Mouse (Mus musculus) natural killer cell, adult 2 months (primary cell): ENCODE measurements around the gene Fance.
"Not testable (repeated sequence)": the region's sequence is repeated elsewhere in the genome, so short reads cannot be mapped to it uniquely, and the experiment has no call there.

Source experiments
- DNase-seq, 2 experiments: peaks; one replicate each; pipeline ENCODE4 v3.0.0; 2022; ENCODE audit warnings: low spot score in 2 of 2

Gene Fance

DNA sequence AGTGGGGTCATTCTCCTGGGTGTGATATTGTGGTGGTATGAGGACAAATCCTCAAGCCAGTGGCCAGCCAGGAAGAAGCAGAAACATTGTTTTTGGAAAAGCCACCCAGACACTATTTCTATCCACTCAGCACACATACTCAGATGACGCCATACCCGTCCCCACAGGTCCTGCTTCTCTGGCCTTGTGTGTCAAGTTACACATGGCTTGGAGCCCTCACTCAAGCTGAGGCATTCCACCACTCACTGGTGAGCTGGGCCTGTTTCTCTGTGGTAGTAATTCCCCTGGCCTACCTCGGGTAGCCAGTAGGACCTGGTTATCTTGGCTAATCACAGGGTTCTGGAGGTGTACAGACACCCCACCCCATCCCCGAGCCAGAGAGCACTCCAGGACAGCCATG, 19.6 kb upstream of the Fance start:
- DNase-seq, result no peak

DNA sequence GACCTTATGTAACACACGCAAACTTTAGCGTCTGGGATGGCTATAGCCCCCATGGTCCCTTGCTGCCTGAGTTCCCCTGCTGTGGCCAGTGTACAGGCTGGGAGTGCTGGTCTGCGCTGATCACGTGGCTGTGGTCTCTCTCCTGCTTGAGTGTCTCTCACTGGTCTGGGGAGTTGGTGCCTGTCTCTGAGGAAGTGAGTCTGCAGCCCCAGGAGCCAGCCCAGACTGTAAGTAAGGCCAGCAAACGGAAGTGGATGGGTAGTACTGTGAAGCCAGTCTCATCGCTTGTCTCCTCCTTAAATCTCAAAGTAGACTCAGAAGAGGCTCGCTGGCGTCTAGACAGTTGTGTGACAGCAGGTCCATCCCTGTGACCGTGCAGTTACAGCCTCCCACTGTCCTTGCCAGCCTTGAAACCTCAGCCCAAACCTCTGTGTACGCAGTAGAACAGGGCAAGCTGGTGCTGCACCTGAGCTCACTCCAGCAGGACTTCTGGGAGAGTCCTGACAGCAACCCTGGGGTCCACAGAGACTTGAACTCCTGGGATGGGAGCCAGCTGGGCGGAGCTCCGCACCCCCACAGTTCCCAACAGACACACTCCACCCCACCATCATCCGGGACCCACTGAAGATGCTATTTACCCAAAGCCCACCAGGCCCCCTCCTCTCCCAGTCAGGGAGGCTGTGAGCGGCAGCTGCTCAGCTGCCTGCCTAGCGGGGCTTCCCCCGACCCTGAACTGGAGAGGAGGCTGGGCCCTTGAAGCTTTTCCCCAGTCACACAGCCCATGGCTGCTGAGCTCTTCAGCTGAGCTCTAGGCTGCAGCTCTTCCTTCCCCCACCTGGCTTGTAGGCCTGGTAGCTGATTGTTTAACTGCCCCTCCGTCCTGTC, 18.6 kb upstream of the Fance start:
- peak; percentile 49 to 56 for DNase-seq

DNA sequence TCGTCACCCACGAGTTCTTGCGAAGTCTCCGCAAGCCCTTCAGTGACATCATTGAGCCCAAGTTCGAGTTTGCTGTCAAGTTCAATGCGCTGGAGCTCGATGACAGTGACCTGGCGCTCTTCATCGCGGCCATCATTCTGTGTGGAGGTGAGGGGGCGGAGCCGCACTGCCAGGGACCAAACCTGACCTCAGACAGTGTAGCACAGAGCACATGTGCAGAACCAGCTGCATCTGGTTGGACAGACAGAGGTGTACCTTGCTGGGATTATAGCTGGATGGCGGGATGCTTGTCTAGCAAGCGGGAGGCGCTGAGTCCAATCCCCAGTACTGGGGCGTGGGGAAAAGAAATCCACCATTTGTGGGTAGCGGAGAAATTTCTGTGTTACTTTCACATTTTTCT, 14.4 kb upstream of the Fance start:
- DNase-seq, result no peak

DNA sequence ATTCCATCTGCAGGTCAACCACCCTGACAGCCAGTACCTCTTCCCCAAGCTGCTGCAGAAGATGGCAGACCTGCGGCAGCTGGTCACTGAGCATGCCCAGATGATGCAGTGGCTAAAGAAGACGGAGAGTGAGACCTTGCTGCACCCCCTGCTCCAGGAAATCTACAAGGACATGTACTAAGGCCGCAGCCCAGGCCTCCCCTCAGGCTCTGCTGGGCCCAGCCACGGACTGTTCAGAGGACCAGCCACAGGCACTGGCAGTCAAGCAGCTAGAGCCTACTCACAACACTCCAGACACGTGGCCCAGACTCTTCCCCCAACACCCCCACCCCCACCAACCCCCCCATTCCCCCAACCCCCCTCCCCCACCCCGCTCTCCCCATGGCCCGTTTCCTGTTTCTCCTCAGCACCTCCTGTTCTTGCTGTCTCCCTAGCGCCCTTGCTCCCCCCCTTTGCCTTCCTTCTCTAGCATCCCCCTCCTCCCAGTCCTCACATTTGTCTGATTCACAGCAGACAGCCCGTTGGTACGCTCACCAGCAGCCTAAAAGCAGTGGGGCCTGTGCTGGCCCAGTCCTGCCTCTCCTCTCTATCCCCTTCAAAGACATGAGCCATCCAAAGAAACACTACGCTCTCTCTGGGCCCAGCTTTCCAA, 13.5 kb upstream of the Fance start:
- DNase-seq, result no peak

DNA sequence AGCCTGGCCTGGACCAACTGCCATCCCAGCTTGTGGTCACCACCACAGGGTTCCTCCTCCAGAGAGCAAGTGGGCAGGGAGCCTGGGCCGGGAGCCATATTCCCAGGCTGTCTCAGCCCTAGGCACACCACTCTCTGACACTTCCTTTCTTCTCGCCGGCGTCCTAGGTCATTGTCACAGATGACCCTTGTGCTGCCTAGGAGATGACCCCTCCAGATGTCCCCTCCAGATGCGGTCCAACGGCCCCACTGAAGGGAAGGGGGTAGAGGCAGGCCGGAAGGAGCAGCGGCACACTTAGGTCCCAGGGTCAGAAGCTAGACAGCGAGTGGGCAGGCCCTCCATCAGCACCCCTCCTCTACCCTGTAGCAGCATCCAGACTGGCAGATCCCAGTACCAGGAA, 13.0 kb upstream of the Fance start:
- no peak for DNase-seq

DNA sequence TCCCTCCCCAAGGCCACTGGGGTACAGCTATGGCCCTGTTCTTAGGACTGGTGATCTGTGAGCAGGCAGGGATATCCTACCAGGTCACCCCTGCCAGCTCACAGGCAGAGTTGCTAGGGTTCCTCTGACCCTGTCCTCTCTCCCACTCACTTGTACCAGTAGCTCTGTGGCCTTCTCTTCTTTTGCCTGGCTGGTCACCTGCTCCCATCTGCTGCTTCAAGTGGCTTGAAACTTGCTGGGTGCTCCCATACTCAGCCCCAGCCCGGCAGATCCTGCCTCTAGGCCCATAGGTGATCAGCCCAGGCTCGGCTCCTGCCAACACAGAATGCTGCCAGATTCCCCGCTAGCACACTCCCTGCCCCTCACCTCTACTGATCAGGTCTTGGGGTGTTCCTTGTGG, 12.5 kb upstream of the Fance start:
- DNase-seq, result no peak

DNA sequence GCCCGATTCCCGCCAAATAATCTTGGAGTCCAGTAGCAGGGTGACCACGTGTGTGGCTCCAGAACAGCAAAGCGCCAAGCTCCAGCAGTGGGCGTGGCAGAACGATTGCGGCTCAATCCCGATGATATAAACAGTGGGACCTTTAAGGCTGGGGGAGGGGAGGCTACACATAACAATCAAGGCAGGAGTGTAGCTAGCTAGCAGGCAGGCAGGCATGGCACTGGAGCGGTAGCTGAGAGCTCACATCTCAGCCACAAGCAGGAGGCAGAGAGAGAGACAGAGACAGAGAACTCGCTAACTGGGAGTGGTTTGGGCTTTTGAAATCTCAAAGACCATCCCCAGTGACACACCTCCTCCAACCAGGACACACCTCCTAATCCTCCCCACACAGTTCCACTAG, 8.1 kb upstream of the Fance start:
- DNase-seq, result no peak

DNA sequence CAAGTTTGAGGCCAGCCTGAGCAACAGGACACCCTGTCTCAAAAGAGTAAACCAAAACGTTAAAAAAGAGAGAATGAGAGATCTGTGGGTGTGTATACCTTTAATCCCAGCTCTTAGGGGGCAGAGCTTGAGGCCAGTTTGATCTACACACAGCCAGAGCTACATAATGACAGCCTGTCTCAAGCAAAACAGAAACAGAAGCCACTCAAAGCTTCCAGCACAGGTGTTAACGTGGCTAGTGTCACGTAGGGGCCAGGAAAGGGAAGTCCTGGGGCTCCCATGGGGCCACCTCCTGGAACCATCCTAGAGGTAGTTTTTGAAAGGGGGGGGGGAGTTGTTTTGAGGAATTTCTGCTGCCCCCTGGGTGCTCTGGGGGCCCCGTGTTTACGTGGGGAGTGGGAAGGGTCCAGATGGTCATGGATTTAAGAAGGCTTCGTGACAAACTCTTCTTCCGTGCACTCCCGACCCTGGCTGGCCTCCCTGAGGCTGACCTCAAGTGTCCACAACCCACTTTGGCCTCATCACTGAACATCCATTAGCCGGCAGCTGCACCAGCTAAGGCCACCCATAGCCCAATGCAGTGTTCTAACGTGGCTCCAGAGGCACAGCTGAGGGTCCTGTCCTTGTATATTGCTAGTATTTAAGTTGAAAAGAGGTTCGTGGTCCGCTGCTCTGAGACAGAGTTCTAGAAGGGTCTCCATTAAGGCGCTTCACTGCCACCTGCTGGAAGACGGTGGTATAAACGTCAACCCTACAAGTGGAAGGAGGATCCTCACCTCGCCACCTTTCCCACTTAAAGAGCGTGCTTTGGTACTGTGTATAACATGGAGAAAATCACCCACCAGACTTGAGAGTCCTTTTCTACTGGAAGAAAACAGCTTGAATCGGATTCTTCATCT, 4.8 kb upstream of the Fance start:
- peak; percentile 71 to 83 for DNase-seq

DNA sequence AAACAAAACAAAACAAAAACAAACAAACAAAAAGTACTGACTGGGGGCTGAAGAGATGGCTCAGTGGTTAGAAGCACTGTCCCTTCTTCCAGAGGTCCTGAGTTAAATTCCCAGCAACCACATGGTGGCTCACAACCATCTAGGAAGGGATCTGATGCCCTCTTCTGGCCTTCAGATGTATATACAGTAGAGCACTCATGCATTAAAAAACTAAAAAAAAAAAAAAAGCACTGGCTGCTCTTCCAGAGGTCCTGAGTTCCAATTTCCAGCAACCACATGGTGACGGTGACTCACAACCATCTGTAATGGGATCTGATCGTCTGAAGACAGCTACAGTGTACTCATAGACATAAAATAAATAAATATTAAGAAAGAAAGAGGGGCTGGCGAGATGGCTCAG, 2.5 kb upstream of the Fance start:
- DNase-seq, result no peak

DNA sequence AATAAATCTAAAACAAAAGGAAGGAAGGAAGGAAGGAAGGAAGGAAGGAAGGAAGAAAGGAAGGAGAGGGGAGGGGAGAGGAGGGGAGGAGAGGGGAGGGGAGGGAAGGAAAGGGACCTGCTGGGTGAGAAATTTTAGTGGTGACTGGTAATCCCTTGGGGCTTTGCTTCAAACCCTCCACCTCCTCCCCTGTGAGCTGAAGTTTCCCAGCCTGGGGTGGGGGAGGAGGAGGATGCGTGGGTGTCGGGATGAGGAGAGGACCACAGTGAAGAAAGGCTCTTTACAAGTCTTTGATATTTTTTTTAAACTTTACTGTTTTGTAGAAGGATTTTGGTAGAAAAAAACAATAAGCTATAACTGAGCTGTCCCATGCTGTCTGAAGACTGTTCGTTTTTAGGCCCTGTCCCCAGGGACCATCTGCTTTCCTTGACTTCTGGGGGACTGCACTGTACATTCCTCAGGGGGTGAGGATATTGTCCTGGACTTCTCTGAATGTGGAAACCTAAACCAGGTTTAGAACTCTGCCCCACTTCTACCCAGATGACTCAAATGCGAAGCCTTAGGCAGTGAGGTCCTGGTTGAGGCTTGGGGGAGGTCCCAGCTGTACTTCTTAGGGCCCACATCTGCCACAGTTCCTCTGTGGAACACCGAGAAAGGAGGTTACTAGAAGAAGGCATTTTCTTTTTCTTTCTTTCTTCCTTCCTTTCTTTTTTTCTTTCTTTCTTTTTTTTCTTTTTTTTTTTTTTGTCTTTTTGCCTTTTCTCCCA, 1.8 kb upstream of the Fance start:
- no peak for DNase-seq

DNA sequence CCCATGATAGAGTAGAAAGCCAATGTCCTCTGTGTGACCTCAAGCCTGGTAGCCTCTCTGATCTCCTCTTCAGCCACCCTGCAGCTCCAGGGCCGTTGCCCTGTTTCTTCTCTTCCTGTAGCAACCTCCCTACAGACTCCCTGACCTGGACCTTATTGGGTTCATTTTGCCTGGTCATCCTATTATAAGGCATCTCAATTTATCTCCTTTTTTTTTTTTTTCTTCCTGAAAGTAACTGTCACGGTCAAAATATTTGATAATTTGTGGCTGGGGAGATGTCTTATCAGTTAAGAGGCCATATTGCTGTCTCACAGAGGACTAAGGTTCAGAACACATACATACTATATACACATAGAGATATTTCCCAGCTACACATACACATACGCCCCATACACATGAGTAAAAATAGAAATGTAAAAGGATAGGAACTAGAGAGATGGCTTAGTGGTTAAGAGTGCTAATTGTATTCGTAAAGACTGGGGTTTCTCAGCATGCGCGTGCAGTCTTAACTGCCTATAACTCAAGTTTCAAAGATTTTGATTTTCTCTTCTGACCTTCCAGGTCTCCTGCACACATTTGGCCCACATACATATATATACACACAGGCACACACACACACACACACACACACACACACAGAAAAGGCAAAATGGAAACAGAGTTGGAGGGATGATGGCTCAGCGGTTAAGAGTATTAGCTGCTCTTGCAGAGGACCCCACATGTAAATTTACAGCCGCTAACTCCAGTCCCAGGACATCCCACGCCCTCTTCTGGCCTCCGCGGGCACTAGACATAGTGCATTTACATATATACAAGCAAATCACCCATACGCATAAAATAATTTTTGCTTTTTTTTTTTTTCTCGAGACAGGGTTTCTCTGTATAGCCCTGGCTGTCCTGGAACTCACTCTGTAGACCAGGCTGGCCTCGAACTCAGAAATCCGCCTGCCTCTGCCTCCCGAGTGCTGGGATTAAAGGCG, 797 bp upstream of the Fance start:
- DNase-seq, result peak; percentile 30 to 60

DNA sequence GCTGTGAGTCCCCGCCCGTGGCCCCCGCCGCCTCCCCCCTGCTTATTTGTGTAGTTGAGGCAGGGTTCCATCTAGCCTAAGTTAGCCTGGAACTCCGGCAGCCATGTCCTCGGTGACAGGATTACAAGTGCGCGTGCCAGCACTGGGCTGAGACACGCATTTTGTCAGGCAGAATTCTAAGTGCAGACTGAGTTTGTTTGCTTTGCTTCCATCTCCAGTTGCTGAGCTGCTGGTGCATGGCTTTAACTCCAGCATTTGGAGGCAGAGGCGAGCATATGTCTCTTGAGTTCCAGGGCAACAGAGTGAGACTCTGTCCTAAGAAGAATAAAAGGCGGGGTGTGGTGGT, 534 bp downstream of the Fance start:
- no peak for DNase-seq

DNA sequence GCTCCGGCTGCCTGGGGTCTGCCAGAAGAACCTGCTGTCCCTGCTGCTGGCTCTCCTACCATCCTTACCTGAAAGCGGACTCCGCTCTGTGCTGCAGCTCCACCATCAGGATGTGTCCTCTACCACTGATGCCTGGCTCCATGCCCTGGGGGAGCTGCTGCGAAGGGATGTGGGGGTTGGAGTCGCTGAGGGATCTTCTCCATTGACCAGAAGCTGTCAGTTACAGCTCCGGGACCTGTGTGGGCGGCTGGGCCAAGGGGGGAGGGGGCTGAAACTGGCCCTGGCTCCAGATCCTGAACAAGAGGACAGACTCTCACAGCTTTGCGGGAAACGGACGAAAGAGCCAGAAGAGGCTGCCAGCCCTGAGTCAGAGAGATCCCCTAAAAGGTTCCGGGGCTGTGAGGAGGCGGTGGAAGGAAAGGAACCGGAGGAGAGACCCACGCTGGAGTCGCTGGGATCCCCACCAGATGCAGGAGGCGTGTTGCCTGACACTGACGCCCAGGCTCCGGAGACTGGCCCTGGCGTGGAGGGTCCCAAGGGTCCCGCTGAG, 2.4 kb downstream of the Fance start:
- no peak for DNase-seq

DNA sequence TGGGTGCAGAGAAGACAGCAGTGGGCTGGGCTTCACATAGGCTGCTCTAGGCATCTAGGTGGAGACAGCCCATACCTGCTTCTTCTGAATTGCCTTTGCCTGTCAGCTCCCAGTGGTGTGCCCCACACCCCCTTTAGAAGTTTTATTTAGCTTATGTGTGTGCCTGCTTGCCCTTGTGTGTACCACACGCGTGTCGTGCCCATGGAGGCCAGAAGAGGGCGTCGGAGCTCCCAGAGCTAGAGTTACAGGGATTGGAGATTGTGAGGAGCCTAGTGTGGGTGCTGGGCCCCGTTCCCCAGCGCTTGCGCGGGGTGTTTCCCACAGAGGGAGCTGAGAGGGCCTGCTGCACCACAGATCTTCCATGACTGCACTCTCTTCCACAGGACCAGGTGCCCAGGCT, 3.2 kb downstream of the Fance start:
- no peak for DNase-seq

DNA sequence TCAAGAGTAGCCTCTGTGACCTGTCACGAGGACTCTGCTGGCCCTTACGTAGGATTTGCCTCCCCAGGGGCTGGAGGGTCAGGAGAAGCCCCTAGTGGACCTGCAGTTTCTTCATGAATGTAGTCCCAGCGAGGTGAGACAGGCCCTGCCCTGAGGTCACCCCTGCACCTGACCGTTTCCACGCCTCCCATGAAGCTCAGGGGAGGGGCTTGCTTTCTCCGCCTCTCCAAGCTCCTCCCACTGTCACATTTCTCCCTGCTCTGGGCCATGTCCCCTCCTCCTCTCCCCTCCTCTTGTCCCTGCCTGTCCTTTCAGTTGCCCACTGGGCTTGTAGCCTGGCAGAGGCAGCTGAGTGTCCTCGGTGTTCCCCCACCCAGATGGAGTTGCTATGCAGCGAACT, 3.8 kb downstream of the Fance start:
- no peak for DNase-seq

DNA sequence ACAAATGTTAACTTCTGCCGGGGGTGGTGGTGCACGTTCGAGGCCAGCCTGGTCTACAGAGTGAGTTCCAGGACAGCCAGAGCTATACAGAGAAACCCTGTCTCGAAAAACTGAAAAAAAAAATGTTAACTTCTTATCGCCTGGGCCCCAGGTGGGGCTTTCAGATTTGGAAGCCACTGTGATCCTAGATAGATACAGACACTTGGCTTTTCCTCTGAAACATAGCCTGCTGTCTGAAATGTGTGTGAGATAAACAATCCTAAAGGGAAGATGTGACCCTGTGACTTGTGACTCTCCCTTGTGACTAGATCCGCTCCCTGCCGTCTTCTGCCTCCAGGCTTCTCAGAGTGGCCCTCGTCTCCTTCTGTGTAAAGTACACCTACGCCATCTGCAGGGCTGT, 4.4 kb downstream of the Fance start:
- no peak for DNase-seq

DNA sequence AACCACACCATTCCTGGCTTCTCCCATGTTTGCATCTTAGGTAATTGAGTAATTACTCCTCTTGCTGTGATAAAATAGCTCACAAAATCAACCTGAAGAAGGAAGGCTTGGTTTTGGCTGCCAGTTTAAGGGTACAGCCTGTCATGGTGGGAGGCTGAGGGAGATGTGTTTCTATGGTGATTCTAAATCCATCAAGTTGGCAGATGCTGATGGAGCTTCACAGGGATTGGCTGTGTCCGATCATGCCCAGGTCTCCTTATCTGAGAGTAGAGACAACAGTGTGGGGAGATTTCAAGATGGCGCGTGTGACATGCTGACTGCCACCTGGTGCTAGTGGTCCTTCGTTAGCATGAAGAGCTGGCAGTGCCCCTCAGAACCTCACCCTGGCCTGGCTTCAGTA, 8.4 kb downstream of the Fance start:
- no peak for DNase-seq

DNA sequence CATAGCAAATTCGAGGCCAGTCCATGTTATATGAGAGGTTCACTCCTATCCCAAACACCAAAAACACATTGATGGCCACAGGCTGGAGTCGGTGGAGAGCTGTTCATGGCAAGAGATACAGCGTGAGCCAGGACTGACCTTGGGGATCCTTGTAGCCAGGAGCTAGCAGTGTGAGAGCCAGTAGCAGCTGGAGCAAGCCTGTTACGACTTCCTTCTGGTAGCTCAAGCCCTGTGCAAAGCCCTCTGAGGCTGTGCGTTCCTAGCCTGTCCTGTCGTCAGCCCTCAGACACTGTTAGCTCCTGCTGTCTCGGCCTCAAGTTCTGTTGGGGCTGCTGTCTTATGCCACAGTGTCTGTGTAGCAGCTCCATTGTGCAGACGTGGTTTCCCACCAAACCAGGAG, 10.5 kb downstream of the Fance start:
- DNase-seq, result no peak

DNA sequence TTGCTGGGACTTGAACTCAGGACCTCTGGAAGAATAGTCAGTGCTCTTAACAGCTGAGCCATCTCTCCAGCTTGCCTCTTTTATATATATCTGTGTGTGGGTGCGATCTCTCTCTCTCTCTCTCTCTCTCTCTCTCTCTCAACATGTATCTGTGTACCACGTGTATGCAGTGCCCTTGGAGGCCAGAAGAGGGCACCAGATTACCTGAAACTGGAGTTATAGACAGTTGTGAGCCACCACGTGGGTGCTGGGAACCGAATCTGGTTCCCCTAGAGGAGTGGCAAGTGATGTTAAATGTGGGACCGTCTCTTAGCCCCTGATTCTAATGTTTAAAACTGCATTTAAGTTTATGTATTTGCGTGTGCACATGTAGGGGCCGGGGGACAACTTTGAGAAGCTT, 11.1 kb downstream of the Fance start:
- DNase-seq, result not testable (repeated sequence)

DNA sequence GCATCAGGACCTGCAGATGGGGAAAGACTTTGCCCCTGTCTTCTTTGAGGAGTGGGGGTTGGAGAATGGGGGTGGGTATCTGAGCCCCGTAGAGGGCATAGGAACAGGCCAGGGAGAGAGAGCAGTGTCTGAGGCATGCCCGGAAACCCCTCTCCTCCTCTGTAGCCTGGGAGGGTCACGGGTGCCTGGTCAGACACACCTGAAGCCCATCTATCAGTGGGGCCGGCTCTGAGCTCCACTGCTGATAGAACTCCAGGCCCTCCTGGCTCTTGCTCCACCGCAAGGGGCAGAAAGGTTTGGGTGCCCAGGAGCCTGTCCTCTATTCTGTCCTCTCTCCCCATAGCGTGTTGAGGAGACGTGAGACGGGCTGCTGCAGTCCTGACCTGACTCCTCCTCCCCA, 12.4 kb downstream of the Fance start:
- no peak for DNase-seq
